In genomic region chr3:117708788-117709187, GRCm38 (mm10) we compare ENCODE assay signal across 20 mouse cellular contexts.
DNase-seq lines count a peak whose midpoint lies in the region; ATAC-seq and TF ChIP-seq lines count a peak whose summit lies in the region.
"Had no signal": no experiment of that assay in that cellular context is flagged by ENCODE, and none has a peak within 500 bp of the region (broad histone marks: within the 10 kb centered on the region; RNA-seq: fewer than 3 reads in every experiment).

No protein-coding gene starts in this region.

- TF ChIP-seq EP300 in heart, postnatal 0 days (IDR thresholded peaks at IDR 0.05; ENCODE audit: low read depth): no peak
- no peak for TF ChIP-seq EP300 in liver, postnatal 0 days (IDR thresholded peaks at IDR 0.05; ENCODE audit: low read depth)

- H3K27ac ChIP-seq in heart, postnatal 0 days (ENCODE audit: low read depth): no peak overlapping the region
- no peak overlapping the region for H3K27ac ChIP-seq in liver, adult 2 months (replicated peaks; ENCODE audit: insufficient read depth, low read depth, low read length)
- no peak overlapping the region for H3K27ac ChIP-seq in liver, postnatal 0 days (ENCODE audit: low read depth)
- H3K27ac ChIP-seq: embryonic facial prominence, embryonic 10.5 days; forebrain, embryonic 13.5 days; limb, embryonic 12.5 days; liver, embryonic 13.5 days had no signal

- H3K4me2 ChIP-seq in heart, postnatal 0 days (ENCODE audit: low read depth, low read length): no peak overlapping the region
- H3K4me2 ChIP-seq in liver, postnatal 0 days (ENCODE audit: low read depth, low read length): no peak overlapping the region
- H3K4me2 ChIP-seq: forebrain, embryonic 13.5 days; limb, embryonic 12.5 days; liver, embryonic 13.5 days had no signal

- H3K79me2 ChIP-seq in liver, adult 2 months (ENCODE audit: control insufficient read depth, insufficient read depth, low read length): no peaks in the 10 kb centered on the region

- in situ Hi-C loops in Patski (cut with MboI; ENCODE audit: low pct_unique_long_range_greater_than_20kb): no loop called here

- TF ChIP-seq POLR2A in liver, adult 2 months (IDR thresholded peaks at IDR 0.05; ENCODE audit: extremely low read depth, insufficient read depth, low read length): no peak
- no peak for TF ChIP-seq POLR2A in brain, embryonic 14.5 days (IDR thresholded peaks at IDR 0.05; ENCODE audit: borderline replicate concordance, extremely low read depth, insufficient read depth, insufficient read length, poor library complexity, severe bottlenecking)

- DNase-seq in heart, postnatal 0 days (ENCODE audit: low spot score): no peak
- no peak for DNase-seq in heart, adult 11 months
- peak; percentile 8 for DNase-seq in liver, adult 2 months (ENCODE audit: extremely low read depth, low read depth, low spot score)
- no peak for DNase-seq in liver, postnatal 0 days
- DNase-seq in Patski (ENCODE audit: low read depth, low spot score): no peak
- peak; percentile 35 for DNase-seq in brain, embryonic 14.5 days (ENCODE audit: low read depth)
- no peak for DNase-seq in right cerebral cortex, postnatal 10 days (ENCODE audit: low spot score in 2 of 2)
- DNase-seq: adrenal gland, postnatal 14 days; cerebellum, adult 11-12 months; heart, postnatal 4 days; kidney, adult 18-20 months; kidney, postnatal 25 days; liver, embryonic 13.5 days; right cerebral cortex, postnatal 4 days had no signal

- CTCF ChIA-PET in Patski (lab: Charles Lee): interaction anchor here (1.0 to 1.3 kb wide), 3 partner anchors 15 to 153 kb away, joined by 3 to 5 read pairs (median 4); no protein-coding TSS in a partner anchor

- H3K27me3 ChIP-seq in heart, postnatal 0 days (ENCODE audit: control insufficient read depth, insufficient read depth, low read length): no peaks in the 10 kb centered on the region
- no peaks in the 10 kb centered on the region for H3K27me3 ChIP-seq in liver, adult 2 months (ENCODE audit: control insufficient read depth, insufficient read depth, low read length)
- H3K27me3 ChIP-seq in liver, postnatal 0 days (ENCODE audit: insufficient read depth, low read length): no peaks in the 10 kb centered on the region
- no peaks in the 10 kb centered on the region for H3K27me3 ChIP-seq in Patski
- H3K27me3 ChIP-seq: forebrain, embryonic 13.5 days; limb, embryonic 12.5 days; liver, embryonic 13.5 days had no signal

- H3K9ac ChIP-seq in heart, postnatal 0 days (replicated peaks; ENCODE audit: low read depth, low read length): no peak overlapping the region
- no peak overlapping the region for H3K9ac ChIP-seq in liver, adult 2 months (ENCODE audit: low read depth, low read length)
- H3K9ac ChIP-seq in liver, postnatal 0 days (replicated peaks): no peak overlapping the region
- H3K9ac ChIP-seq: forebrain, embryonic 13.5 days; limb, embryonic 12.5 days; liver, embryonic 13.5 days had no signal

- H3K36me3 ChIP-seq in heart, postnatal 0 days (replicated peaks; ENCODE audit: control insufficient read depth, insufficient read depth, low read length): no peaks in the 10 kb centered on the region
- no peaks in the 10 kb centered on the region for H3K36me3 ChIP-seq in liver, adult 2 months (ENCODE audit: control insufficient read depth, insufficient read depth, low read length)
- H3K36me3 ChIP-seq in liver, postnatal 0 days (replicated peaks; ENCODE audit: insufficient read depth, low read length): no peaks in the 10 kb centered on the region
- H3K36me3 ChIP-seq: embryonic facial prominence, embryonic 10.5 days; limb, embryonic 12.5 days; liver, embryonic 13.5 days had no signal

- peak; percentile 45 for TF ChIP-seq CTCF in heart, postnatal 0 days (IDR thresholded peaks at IDR 0.05; ENCODE audit: low read depth)
- no peak for TF ChIP-seq CTCF in liver, adult 2 months (IDR thresholded peaks at IDR 0.05; ENCODE audit: low read depth, low read length)
- no peak for TF ChIP-seq CTCF in liver, postnatal 0 days (IDR thresholded peaks at IDR 0.05; ENCODE audit: low read depth)
- TF ChIP-seq CTCF in Patski (IDR thresholded peaks at IDR 0.05): peak; percentile 47
- TF ChIP-seq CTCF in brain, embryonic 14.5 days (IDR thresholded peaks at IDR 0.05; ENCODE audit: borderline replicate concordance, extremely low read depth, insufficient read depth, insufficient read length): no peak

- no peaks in the 10 kb centered on the region for H3K9me3 ChIP-seq in heart, postnatal 0 days (replicated peaks; ENCODE audit: control insufficient read depth, low read length)
- H3K9me3 ChIP-seq in liver, postnatal 0 days (ENCODE audit: low read length): no peaks in the 10 kb centered on the region; the same call in 1 of the 2 replicates
- H3K9me3 ChIP-seq: embryonic facial prominence, embryonic 10.5 days; limb, embryonic 12.5 days; liver, embryonic 13.5 days had no signal

- no peak for ATAC-seq in heart, postnatal 0 days (ENCODE audit: insufficient read depth, low read depth)
- ATAC-seq in liver, postnatal 0 days: no peak
- ATAC-seq in Patski: no peak
- ATAC-seq: activated CD4-positive, CD25-positive, alpha-beta regulatory T cell, adult 4 months; forebrain, embryonic 13.5 days; hindbrain, embryonic 16.5 days; midbrain, embryonic 16.5 days had no signal

- H3K4me1 ChIP-seq in heart, postnatal 0 days (ENCODE audit: control insufficient read depth, insufficient read depth): no peaks in the 10 kb centered on the region
- no peaks in the 10 kb centered on the region for H3K4me1 ChIP-seq in liver, adult 2 months (ENCODE audit: control insufficient read depth, insufficient read depth, low read length)
- no peaks in the 10 kb centered on the region for H3K4me1 ChIP-seq in liver, postnatal 0 days (ENCODE audit: insufficient read depth)
- H3K4me1 ChIP-seq: embryonic facial prominence, embryonic 10.5 days; forebrain, embryonic 13.5 days; limb, embryonic 12.5 days; liver, embryonic 13.5 days had no signal

- H3K4me3 ChIP-seq in heart, postnatal 0 days (ENCODE audit: low read depth, low read length): no peak overlapping the region
- no peak overlapping the region for H3K4me3 ChIP-seq in liver, adult 2 months (ENCODE audit: insufficient read depth, low read depth, low read length)
- H3K4me3 ChIP-seq in liver, postnatal 0 days (ENCODE audit: low read depth, low read length): no peak overlapping the region
- H3K4me3 ChIP-seq: embryonic facial prominence, embryonic 10.5 days; forebrain, embryonic 13.5 days; limb, embryonic 12.5 days; liver, embryonic 13.5 days had no signal

- POLR2A ChIA-PET in Patski (lab: Charles Lee): no interaction called here

Comparison
In these comparisons a context has a peak if more than half of its experiments do, and no peak if none do; other contexts are left out.
1. DNase-seq: peak in liver, adult 2 months (single experiment) and brain, embryonic 14.5 days (single experiment); none in heart, postnatal 0 days (single experiment), heart, adult 11 months (single experiment), liver, postnatal 0 days (single experiment), Patski (single experiment) and right cerebral cortex, postnatal 10 days (0 of 2).
2. CTCF ChIP-seq: peak in heart, postnatal 0 days (single experiment) and Patski (single experiment); none in liver, adult 2 months (single experiment), liver, postnatal 0 days (single experiment) and brain, embryonic 14.5 days (single experiment).